Mouse (Mus musculus) frontal cortex, postnatal 36 days (tissue): ENCODE data around the gene Gm9117.
"Not testable (repeated sequence)": the region's sequence is repeated elsewhere in the genome, so short reads cannot be mapped to it uniquely, and the experiment has no call there.

Experiments
- DNase-seq, 2 experiments: peaks; one replicate each; pipeline ENCODE4 v3.0.0; 2022; ENCODE audit warnings: low spot score in 2 of 2

The Gm9117 gene

GRCm38 (mm10) chr3:93943443-93943842, at the start of gene Gm9117:
Gene Gm9117 (minus strand): TSS chr3:93943543.
- DNase-seq, result not testable (repeated sequence)

GRCm38 (mm10) chr3:93968938-93969337, 25.6 kb upstream of the Gm9117 start:
- DNase-seq, result not testable (repeated sequence)

GRCm38 (mm10) chr3:93961214-93961613, 17.9 kb upstream of the Gm9117 start, which contains the start of gene Tdpoz5:
Gene Tdpoz5 (minus strand): TSS chr3:93961314.
- not testable (repeated sequence) for DNase-seq

- not testable (repeated sequence) for DNase-seq
Measured at GRCm38 (mm10) chr3:93938386-93938785, 5.0 kb downstream of the Gm9117 start.
